Mouse (Mus musculus): ENCODE data around the gene Troap.

GRCm38 (mm10) chr15:99127851-99128522 lies 53.6 kb downstream of the Troap start:
- TF ChIP-seq KAT2A (conservative IDR thresholded peaks at IDR 0.05; ENCODE audit: low read depth, low read length) (no peak), POLR2A (IDR thresholded peaks at IDR 0.05; ENCODE audit: control insufficient read depth in 1 of 2, insufficient read depth in 1 of 2, low read depth in 1 of 2, low read length in 2 of 2, poor library complexity in 1 of 2) (no peak), UBTF (IDR thresholded peaks at IDR 0.05; ENCODE audit: borderline replicate concordance, insufficient read depth, low read depth, low read length) (no peak), GABPA (IDR thresholded peaks at IDR 0.05; ENCODE audit: low read depth, low read length) (no peak), HCFC1 (IDR thresholded peaks at IDR 0.05; ENCODE audit: low read depth, low read length) (no peak), RCOR1 (IDR thresholded peaks at IDR 0.05; ENCODE audit: low read depth, low read length) (no peak), CTCF (IDR thresholded peaks at IDR 0.05 in 2 of 3, conservative IDR thresholded peaks at IDR 0.05 in 1 of 3; ENCODE audit: control insufficient read depth in 1 of 3, insufficient read depth in 1 of 3, low read depth in 2 of 3, low read length in 3 of 3, poor library complexity in 1 of 3, severe bottlenecking in 1 of 3) (no peak), USF1 (IDR thresholded peaks at IDR 0.05; ENCODE audit: low read depth, low read length) (no peak), ZC3H11A (IDR thresholded peaks at IDR 0.05; ENCODE audit: low read depth, low read length) (no peak), GATA1 (IDR thresholded peaks at IDR 0.05; ENCODE audit: low read depth, low read length) (no peak)

All from MEL (cell line).